Mouse (Mus musculus) liver, postnatal 0 days (tissue): ENCODE measurements at regions not wholly inside any gene's neighbourhood (a gene's known extent, or its start where the extent isn't known, plus 50 kb on each side); places are given as distances from the start of the nearest gene placed in this dataset.

Experiments used
- CTCF ChIP-seq: sonication (generic); IDR thresholded peaks from 2 replicates; pipeline ENCODE4 v1.5.1; 2016; ENCODE audit warnings: antibody characterized with exemption, low read depth
- EP300 ChIP-seq: IDR thresholded peaks from 2 replicates; pipeline ENCODE4 v1.6.1; 2016; ENCODE audit warnings: antibody characterized with exemption, low read depth, mild to moderate bottlenecking

DNA sequence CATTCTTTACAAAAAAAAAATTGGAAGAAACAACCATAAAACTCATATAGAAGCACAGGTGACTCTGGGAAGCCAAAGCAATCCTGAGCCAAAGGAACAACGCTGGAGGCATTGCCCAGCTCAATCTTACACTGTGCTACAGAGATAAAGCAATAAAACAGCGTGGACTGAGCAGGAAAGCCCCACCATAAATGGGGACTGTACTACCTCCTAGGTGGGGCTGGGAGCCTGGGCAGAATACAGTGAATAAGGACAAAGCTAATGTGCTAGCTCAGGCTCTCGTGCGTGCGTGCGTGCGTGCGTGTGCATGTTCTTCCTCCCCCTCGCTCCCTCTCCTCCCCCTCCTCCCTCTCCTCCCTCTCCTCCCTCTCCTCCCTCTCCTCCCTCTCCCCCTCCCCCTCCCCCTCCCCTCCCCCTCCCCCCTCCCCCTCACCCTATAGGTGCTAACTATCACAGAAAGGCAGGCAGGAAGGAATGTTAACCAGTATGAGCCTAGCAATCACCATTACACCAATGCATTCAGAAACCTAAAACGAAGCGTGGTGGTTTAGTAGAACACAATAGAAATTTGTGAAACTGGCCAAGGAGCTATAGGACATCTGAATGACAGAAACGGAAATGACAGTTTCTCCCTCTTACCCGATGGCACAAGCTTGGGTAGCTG is 64.6 kb upstream of the 4932438A13Rik start:
- no peak for TF ChIP-seq CTCF
- no peak for TF ChIP-seq EP300
